Mouse (Mus musculus): ENCODE measurements around the gene Mfsd11. TPM values are rescaled to one million over a fixed set of nuclear protein-coding genes. Genes with fewer than 3 reads are reported as not detected.

The Mfsd11 gene
- polyA plus RNA-seq, 1 experiment from 2014 or later: 26.8 TPM

DNA sequence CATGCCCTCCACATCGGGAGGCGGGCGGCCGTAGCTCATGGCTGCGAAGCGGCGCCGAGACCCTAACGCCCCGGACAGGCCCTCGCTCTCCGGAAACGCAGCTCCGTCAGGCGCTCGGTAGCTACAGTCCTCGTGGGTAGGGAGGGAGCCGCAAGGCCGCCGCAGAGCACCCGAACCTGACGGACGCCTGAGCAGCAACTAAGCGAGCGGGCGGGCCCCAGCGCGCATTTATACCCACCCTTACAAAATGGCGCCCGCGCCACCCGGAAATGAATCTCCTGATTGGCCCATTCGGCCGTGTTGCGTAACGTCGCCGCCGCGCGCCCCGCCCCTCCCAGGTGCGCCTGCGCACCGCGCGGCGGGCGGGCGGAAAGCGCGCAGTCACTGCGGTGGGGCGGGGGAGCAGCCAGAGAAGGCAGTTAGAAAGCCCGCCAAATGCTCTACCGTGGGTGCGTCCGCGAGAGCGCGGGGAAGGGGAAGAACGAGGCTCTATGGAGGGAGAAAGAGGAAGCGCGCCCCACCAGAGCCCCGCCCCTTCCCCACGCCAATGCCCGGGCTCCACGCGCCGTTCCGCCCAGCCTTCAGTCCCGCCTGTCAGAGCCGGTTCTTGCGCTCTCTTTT, 761 bp downstream of the Mfsd11 start, which contains the start of gene Srsf2:
TSS of gene Srsf2 (minus strand) at position 204 of the 621 bp plus-strand sequence.
- H3K27ac ChIP-seq (replicated peaks): peak within 1 kb of the TSS; percentile 97
- WGBS: under 1% methylated on average over 74 of the region's 74 CpGs

DNA sequence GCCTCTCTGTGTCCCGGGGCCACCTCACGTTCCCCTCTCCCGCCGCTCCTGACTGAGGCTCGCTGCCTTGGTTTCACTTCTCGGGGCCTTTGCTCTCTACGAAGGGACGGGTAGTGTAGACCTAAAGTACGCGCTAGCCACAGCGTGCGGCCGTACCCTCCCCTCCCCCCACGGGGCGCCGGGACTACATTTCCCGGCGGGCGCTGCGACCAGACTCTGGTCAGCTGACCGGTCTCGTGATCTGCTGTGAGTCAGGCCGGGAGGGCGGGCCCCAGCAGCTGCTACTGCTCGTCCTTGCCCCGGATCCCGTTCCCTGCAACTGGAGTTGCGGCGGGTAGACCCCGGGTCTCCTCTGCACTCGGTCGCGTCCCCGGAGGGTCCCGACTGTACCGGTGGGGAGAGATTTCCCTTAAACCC, 1.3 kb downstream of the Mfsd11 start:
- Histone ChIP-seq H3K27ac (replicated peaks) (peak overlapping the region; percentile 97), H3K4me1 (peaks cover 31% of the 10 kb centered on the region), H3K27me3 (replicated peaks; ENCODE audit: low read depth, poor library complexity, severe bottlenecking) (no peaks in the 10 kb centered on the region), H3K4me3 (peak overlapping the region; percentile 81), H3K9me3 (no peaks in the 10 kb centered on the region), H3K36me3 (replicated peaks) (peaks cover 38% of the 10 kb centered on the region)
- DNase-seq (ENCODE audit: low spot score): peak; percentile 97
- WGBS: under 1% methylated on average over 36 of the region's 36 CpGs

More for the DNA sequence above, 761 bp downstream of the Mfsd11 start, which contains the start of gene Srsf2:
- Histone ChIP-seq H3K4me3 (peak within 1 kb of the TSS; percentile 81), H3K4me1 (peaks cover 31% of the 10 kb centered on the region), H3K36me3 (replicated peaks) (peaks cover 42% of the 10 kb centered on the region), H3K27me3 (replicated peaks; ENCODE audit: low read depth, poor library complexity, severe bottlenecking) (no peaks in the 10 kb centered on the region), H3K9me3 (no peaks in the 10 kb centered on the region)
- DNase-seq (ENCODE audit: low spot score): peak; percentile 97

DNA sequence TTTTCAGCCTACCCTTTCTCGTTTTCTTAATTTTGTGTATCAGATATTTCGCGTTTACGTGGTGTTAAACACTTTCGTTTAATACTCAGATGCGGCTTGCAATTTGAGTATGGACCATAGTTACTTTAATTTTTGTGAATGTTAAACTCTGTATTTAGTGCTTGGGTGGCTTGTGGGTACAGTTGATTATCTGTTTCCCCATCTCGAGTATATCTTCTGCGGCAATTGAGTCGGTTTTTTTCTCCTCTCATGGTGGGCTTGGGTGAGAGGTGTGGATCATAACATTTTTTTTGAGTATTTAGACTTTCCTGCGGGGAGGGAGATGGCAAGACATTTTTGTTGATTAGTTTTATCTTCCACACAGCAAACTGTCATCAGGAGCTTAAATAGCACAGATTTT, 2.0 kb downstream of the Mfsd11 start:
- Histone ChIP-seq H3K36me3 (replicated peaks) (peaks cover 38% of the 10 kb centered on the region), H3K4me1 (peaks cover 31% of the 10 kb centered on the region), H3K27me3 (replicated peaks; ENCODE audit: low read depth, poor library complexity, severe bottlenecking) (no peaks in the 10 kb centered on the region), H3K4me3 (peak overlapping the region; percentile 81), H3K9me3 (no peaks in the 10 kb centered on the region), H3K27ac (replicated peaks) (peak overlapping the region; percentile 97)
- 46% methylated on average over 10 of the region's 10 CpGs for WGBS
- no peak for DNase-seq (ENCODE audit: low spot score)

DNA sequence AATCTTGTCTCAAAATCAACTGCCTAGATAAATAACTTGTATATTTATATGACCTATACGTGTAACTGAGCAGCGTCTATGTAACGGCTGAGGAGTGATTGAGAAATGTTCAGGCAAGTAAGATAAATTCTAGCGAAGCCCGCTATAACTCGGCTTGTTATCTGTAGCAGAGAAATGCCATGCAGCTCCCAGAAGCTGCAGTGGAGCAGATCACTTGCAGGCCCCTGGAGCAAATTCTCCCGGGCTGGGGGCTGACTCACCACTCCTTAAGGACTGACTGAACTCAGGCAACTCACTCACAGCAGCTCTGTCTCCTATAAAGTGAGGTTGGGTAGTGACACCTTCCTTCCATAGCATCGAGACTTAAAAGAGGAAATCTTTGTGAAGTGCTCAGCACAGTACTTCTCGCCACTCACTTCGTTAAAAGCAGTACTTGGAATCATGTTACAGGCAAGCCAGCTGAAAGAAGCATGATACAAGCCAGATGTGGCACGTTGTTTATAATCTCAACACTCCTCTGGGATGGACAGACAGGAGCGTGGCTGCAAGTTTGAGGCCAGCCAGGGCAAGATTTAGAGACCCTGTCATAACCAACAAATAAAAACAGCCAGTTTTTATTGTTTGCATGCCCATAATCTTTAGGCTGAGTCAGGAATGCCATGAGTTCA, 5.1 kb downstream of the Mfsd11 start:
- Histone ChIP-seq H3K27me3 (replicated peaks; ENCODE audit: low read depth, poor library complexity, severe bottlenecking) (no peaks in the 10 kb centered on the region), H3K4me1 (peaks cover 21% of the 10 kb centered on the region), H3K4me3 (no peak overlapping the region), H3K9me3 (no peaks in the 10 kb centered on the region), H3K27ac (replicated peaks) (peak overlapping the region; percentile 54), H3K36me3 (replicated peaks) (peaks cover 39% of the 10 kb centered on the region)
- peak; percentile 38 for DNase-seq (ENCODE audit: low spot score)
- 63% methylated on average over 12 of the region's 12 CpGs for WGBS

DNA sequence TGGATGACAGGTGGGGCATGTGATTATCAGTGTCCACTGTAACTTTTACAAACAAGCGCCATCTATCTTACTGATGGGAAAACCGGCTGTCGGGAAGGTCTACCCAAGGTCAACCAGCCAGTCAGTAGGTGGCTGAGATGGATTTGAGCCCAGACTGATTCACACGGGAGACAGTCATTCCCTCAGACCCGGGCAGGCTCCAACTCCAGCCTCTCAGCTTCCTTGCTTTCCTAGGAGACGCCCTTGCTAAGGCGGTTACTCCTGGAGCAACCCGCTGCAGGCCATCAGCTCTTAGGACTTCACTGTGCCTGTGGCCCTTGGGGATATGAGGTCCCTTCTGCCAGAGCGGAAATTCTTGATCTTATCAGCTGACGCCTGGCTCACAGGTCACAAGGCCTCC, 12.2 kb downstream of the Mfsd11 start:
- peaks cover 85% of the 10 kb centered on the region for H3K36me3 ChIP-seq (replicated peaks)
- no peaks in the 10 kb centered on the region for H3K27me3 ChIP-seq (replicated peaks; ENCODE audit: low read depth, poor library complexity, severe bottlenecking)

DNA sequence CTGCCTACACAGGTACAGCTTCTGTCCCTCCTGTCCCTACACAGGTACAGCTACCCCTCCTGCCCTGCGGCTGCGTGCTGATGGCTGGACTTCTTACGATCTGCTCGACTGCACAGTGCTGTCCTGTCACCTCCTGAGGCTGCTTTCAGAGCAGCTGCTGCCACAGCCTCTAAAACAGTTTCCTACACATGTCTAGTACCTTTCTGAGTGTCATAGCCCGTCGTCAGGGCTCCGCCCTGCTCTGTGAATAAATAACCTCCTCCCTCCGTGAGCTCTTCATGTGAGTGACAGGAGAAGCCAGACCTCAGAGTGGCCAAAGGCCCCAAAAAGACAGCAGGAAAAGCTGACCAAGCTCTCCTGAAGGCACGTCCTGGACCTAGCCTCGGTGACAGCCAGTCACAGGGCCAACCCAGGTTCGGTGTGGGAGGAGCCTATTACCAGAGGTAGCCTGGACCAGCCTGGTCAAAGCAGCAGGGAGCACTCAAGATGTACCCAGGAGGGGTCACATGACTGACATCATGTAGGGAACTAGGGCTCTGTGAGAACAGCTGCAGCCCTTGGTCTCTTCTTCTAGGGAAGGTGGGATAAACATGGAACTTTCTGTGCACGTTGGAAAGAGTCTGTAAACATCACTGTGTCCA, 13.8 kb downstream of the Mfsd11 start:
- no peak for DNase-seq (ENCODE audit: low spot score)
- WGBS: 79% methylated on average over 12 of the region's 12 CpGs
- H3K27ac ChIP-seq (replicated peaks): no peak overlapping the region
- H3K4me3 ChIP-seq: no peak overlapping the region
- H3K36me3 ChIP-seq (replicated peaks): peaks cover 76% of the 10 kb centered on the region
- no peaks in the 10 kb centered on the region for H3K4me1 ChIP-seq
- H3K9me3 ChIP-seq: no peaks in the 10 kb centered on the region
- H3K27me3 ChIP-seq (replicated peaks; ENCODE audit: low read depth, poor library complexity, severe bottlenecking): no peaks in the 10 kb centered on the region

More for the DNA sequence above, 12.2 kb downstream of the Mfsd11 start:
- WGBS: 85% methylated on average over 10 of the region's 10 CpGs
- Histone ChIP-seq H3K4me3 (0 out of 2 replicates have a peak overlapping the region, but pooled peaks have one; percentile 18), H3K27ac (replicated peaks) (no peak overlapping the region), H3K9me3 (no peaks in the 10 kb centered on the region), H3K4me1 (no peaks in the 10 kb centered on the region)
- no peak for DNase-seq (ENCODE audit: low spot score)

DNA sequence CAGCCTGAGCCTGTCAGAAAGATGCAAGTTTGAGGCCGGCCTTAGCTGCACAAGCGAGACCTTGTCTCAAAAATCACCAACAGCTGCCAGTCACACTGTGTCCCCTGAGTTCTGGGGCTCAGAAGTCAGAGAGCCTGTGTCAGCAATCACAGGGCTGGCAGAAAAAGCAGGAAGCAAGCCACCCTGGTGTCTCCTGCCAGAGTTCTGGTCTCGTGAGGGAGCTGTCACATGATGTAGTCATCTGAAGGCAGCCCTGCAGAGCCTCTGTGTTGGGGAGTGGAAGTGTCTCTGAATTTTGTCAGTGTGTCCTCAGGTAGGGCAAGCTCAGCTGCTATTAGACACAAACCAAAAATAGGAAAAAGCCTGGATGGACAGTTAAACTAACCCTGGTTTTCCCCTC, 15.9 kb downstream of the Mfsd11 start:
- WGBS: 65% methylated on average over 3 of the region's 3 CpGs
- no peak for DNase-seq (ENCODE audit: low spot score)
- Histone ChIP-seq H3K36me3 (replicated peaks) (peaks cover 70% of the 10 kb centered on the region), H3K27ac (replicated peaks) (no peak overlapping the region), H3K27me3 (replicated peaks; ENCODE audit: low read depth, poor library complexity, severe bottlenecking) (no peaks in the 10 kb centered on the region), H3K4me1 (no peaks in the 10 kb centered on the region), H3K4me3 (no peak overlapping the region), H3K9me3 (no peaks in the 10 kb centered on the region)

DNA sequence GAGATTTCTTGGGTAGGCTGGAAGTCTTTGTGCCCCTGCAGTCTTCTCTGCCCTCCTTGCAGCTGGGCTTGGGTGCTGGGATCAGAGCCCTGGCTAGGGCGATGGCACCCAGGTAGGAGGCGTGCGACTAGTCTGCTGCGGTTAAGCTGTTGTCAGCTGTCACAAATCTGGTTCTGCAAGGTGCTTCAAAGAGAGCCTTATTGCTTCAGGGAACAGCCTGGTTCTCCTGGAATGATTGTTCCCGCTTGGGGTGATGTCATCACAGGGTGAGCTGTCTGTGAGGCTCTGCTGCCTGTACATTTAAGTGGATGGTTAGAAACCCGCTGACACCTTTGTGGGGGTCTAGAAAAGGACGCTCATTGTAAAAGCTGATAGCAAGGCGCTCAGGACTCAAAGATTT, 17.0 kb downstream of the Mfsd11 start:
- no peak overlapping the region for H3K27ac ChIP-seq (replicated peaks)
- H3K27me3 ChIP-seq (replicated peaks; ENCODE audit: low read depth, poor library complexity, severe bottlenecking): no peaks in the 10 kb centered on the region
- H3K4me3 ChIP-seq: no peak overlapping the region
- 90% methylated on average over 8 of the region's 8 CpGs for WGBS
- peaks cover 71% of the 10 kb centered on the region for H3K36me3 ChIP-seq (replicated peaks)
- DNase-seq (ENCODE audit: low spot score): no peak
- H3K9me3 ChIP-seq: no peaks in the 10 kb centered on the region
- no peaks in the 10 kb centered on the region for H3K4me1 ChIP-seq

DNA sequence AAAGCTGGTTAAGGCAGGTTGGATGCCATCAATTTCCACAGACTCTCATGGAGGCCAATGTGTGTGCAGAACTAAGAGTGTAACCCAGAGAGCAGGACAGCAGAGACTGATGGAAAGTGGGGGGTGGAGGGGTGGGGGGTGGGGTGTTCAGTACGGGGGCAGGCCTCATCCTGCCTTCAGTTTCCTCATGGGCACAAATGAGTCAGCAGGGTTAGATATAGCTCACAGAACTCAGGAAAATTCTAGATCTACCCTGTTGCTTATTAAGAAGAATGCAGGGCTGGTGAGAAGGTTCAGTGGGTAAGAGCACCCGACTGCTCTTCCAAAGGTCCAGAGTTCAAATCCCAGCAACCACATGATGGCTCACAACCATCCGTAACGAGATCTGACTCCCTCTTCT, 17.4 kb downstream of the Mfsd11 start:
- Histone ChIP-seq H3K36me3 (replicated peaks) (peaks cover 71% of the 10 kb centered on the region), H3K27ac (replicated peaks) (no peak overlapping the region), H3K9me3 (no peaks in the 10 kb centered on the region), H3K27me3 (replicated peaks; ENCODE audit: low read depth, poor library complexity, severe bottlenecking) (no peaks in the 10 kb centered on the region), H3K4me3 (no peak overlapping the region), H3K4me1 (no peaks in the 10 kb centered on the region)
- WGBS: 87% methylated on average over 4 of the region's 4 CpGs
- DNase-seq (ENCODE audit: low spot score): no peak

DNA sequence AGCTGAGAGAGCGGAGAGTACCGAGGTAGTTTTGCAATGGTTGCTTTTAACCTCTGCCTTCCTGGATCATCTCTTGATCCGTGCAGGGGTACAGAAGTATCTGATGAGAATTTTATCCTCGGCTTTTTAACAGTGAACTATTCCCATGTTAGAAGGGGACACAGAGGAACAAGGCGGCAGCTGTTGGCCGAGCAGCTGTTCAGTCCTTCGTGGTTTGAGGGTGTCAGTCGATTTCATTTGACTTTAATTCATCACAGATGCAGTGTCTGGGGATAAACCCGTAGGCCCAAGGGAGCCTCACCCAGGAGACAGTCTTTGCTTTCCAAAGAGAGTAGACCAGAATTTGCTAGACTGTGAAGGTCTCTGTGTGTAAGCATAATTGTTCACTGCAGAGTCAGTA, 19.3 kb downstream of the Mfsd11 start:
- H3K36me3 ChIP-seq (replicated peaks): peaks cover 60% of the 10 kb centered on the region
- H3K4me3 ChIP-seq: no peak overlapping the region
- H3K27me3 ChIP-seq (replicated peaks; ENCODE audit: low read depth, poor library complexity, severe bottlenecking): no peaks in the 10 kb centered on the region
- WGBS: 86% methylated on average over 9 of the region's 9 CpGs
- no peak overlapping the region for H3K27ac ChIP-seq (replicated peaks)
- DNase-seq (ENCODE audit: low spot score): no peak
- H3K4me1 ChIP-seq: no peaks in the 10 kb centered on the region
- H3K9me3 ChIP-seq: no peaks in the 10 kb centered on the region

DNA sequence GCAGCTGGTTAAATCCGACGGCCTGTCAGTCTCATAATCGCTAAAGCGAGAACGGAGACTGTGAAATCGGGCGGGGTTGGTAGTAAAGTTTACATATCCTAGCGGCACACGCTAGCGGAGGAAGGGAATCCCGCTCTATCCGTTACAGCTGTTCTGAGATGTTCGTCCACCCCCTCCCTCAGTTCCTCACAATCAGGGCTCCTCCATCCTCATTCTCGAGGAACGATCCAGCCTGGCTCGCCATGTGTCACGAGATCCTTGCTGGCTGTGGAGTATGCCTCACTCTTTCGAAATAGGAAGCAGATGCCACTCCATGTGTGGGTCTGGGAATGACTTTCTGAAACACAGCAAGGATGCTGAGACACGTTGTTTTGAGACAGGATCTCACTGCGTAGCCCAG, 21.7 kb downstream of the Mfsd11 start:
- Histone ChIP-seq H3K27ac (replicated peaks) (no peak overlapping the region), H3K36me3 (replicated peaks) (peaks cover 44% of the 10 kb centered on the region), H3K27me3 (replicated peaks; ENCODE audit: low read depth, poor library complexity, severe bottlenecking) (no peaks in the 10 kb centered on the region), H3K4me3 (no peak overlapping the region), H3K4me1 (no peaks in the 10 kb centered on the region), H3K9me3 (no peaks in the 10 kb centered on the region)
- WGBS: 89% methylated on average over 20 of the region's 20 CpGs
- DNase-seq (ENCODE audit: low spot score): no peak

DNA sequence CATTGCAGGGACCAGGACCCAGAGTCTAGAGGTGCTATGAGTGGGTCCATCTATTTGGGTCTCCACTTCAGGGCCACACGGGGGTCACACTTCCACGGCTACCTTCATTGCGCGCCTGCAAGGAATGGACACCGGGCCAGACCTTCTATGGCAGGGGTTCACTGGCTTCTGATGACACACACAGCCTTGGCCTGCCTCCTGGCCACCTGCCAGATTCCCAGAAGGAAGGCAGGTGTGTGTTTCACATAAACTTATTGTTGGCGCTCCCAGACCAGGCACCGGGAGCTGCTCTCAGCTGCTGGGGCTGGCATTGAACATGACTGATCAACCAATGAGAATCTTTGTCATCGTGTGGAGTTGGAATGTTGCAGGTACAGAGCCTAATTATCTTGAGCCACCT, 26.2 kb downstream of the Mfsd11 start:
- no peak overlapping the region for H3K27ac ChIP-seq (replicated peaks)
- H3K9me3 ChIP-seq: no peaks in the 10 kb centered on the region
- 94% methylated on average over 8 of the region's 8 CpGs for WGBS
- H3K36me3 ChIP-seq (replicated peaks): peaks cover 20% of the 10 kb centered on the region
- H3K27me3 ChIP-seq (replicated peaks; ENCODE audit: low read depth, poor library complexity, severe bottlenecking): no peaks in the 10 kb centered on the region
- H3K4me3 ChIP-seq: no peak overlapping the region
- DNase-seq (ENCODE audit: low spot score): no peak
- H3K4me1 ChIP-seq: no peaks in the 10 kb centered on the region

DNA sequence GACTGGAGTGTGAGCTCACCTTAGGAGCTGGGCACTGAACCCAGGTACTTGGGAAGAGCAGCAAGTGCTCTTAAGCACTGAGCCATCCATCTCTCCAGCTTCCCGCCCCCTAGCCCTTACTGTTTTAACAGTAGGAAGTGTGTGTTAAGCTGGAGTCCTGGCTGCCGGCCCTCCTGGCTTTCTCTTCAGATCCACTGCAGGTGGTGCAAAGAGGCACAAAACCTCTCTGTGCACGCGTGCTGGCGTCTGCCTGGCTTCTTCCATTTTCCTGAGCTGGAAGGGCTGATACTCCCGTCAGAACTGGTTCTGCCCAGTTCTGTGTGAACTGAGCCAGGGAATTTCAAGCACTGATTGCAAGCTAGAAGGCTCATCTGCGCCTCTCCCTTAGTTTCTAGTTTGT, 28.6 kb downstream of the Mfsd11 start:
- no peak for DNase-seq (ENCODE audit: low spot score)
- no peaks in the 10 kb centered on the region for H3K9me3 ChIP-seq
- 69% methylated on average over 7 of the region's 7 CpGs for WGBS
- peaks cover 13% of the 10 kb centered on the region for H3K27me3 ChIP-seq (replicated peaks; ENCODE audit: low read depth, poor library complexity, severe bottlenecking)
- no peak overlapping the region for H3K4me3 ChIP-seq
- peaks cover 3% of the 10 kb centered on the region; the same call in 1 of the 2 replicates for H3K36me3 ChIP-seq (replicated peaks)
- no peak overlapping the region for H3K27ac ChIP-seq (replicated peaks)
- H3K4me1 ChIP-seq: peaks cover 7% of the 10 kb centered on the region
